Mouse (Mus musculus) erythroblast, adult 5-6 weeks (primary cell): ENCODE data around the gene Actr10. TPM values are rescaled to one million over a fixed set of nuclear protein-coding genes. Genes with fewer than 3 reads are reported as not detected.

Source experiments
- ATAC-seq: replicated peaks from 2 replicates; pipeline ENCODE4 v1.8.0; 2016; ENCODE audit warnings: moderate number of reproducible peaks, mild to moderate bottlenecking, moderate TSS enrichment, inconsistent platforms; ENCODE audit not compliant: poor library complexity, low FRiP score, severe bottlenecking
- total RNA-seq, 2 experiments: library from RNA; stranded (forward) in 1 of 2; stranded (reverse) in 1 of 2; fragments of 150-400 nt in 1 of 2; fragments of 200-764, 138-1000 nt in 1 of 2; gene quantifications; 2 replicates each; pipeline versions ENCODE4 v1.2.3 to v1.2.4; 2015 to 2017; ENCODE audit warnings: low replicate concordance in 2 of 2

Gene Actr10
- total RNA-seq, 2 experiments from 2014 or later = 29.5 to 76.7 TPM

GRCm38 (mm10) chr12:71009769-71010168, 72.1 kb downstream of the Actr10 start:
- no peak for ATAC-seq

Other genes starting within 250 kb of the Actr10 start
- 0.19 and 1.3 TPM in 2 replicates for gene Frmd6, start 112.3 kb upstream of the Actr10 start, total RNA-seq (2015; ENCODE audit: low replicate concordance)
- 0.60 and 1.5 TPM in 2 replicates for gene Frmd6, start 112.3 kb upstream of the Actr10 start, total RNA-seq (2017; ENCODE audit: low replicate concordance)
- gene Psma3, start 36.8 kb downstream of the Actr10 start, total RNA-seq (2015; ENCODE audit: low replicate concordance) = 105 and 133 TPM in 2 replicates
- 67.8 and 119 TPM in 2 replicates for gene Psma3, start 36.8 kb downstream of the Actr10 start, total RNA-seq (2017; ENCODE audit: low replicate concordance)
- 17.9 and 21.3 TPM in 2 replicates for gene Arid4a, start 78.1 kb downstream of the Actr10 start, total RNA-seq (2015; ENCODE audit: low replicate concordance)
- gene Arid4a, start 78.1 kb downstream of the Actr10 start, total RNA-seq (2017; ENCODE audit: low replicate concordance) = 41.5 and 57.6 TPM in 2 replicates
- not detected in 2 replicates for gene Tomm20l, start 173.6 kb downstream of the Actr10 start, total RNA-seq (2015; ENCODE audit: low replicate concordance)
- not detected in 2 replicates for gene Tomm20l, start 173.6 kb downstream of the Actr10 start, total RNA-seq (2017; ENCODE audit: low replicate concordance)
- gene Timm9, start 198.8 kb downstream of the Actr10 start, total RNA-seq (2015; ENCODE audit: low replicate concordance) = 17.9 and 18.8 TPM in 2 replicates
- 0.34 and 0.56 TPM in 2 replicates for gene Timm9, start 198.8 kb downstream of the Actr10 start, total RNA-seq (2017; ENCODE audit: low replicate concordance)
- 5.8 and 12.3 TPM in 2 replicates for gene 2700049A03Rik, start 199.0 kb downstream of the Actr10 start, total RNA-seq (2015; ENCODE audit: low replicate concordance)
- 15.4 and 17.7 TPM in 2 replicates for gene 2700049A03Rik, start 199.0 kb downstream of the Actr10 start, total RNA-seq (2017; ENCODE audit: low replicate concordance)